Mouse (Mus musculus) ES-Bruce4 (cell line): ENCODE measurements around the gene Ttll7.

ENCODE experiments used
- CTCF ChIP-seq: IDR thresholded peaks from one replicate; pipeline ENCODE4 v1.8.1; 2011; ENCODE audit warnings: low read depth, low read length
- EP300 ChIP-seq: IDR thresholded peaks from 2 replicates; pipeline ENCODE4 v1.6.1; 2011; ENCODE audit warnings: low read depth, low read length; ENCODE audit not compliant: insufficient read depth

- TF ChIP-seq CTCF (no peak), EP300 (no peak)
These were observed 79.0 kb downstream of the Ttll7 start for GRCm38 (mm10) chr3:146931190-146931589.
